Mouse (Mus musculus): ENCODE data around the gene Smg9. TPM values are rescaled to one million over a fixed set of nuclear protein-coding genes. Genes with fewer than 3 reads are reported as not detected.

The Smg9 gene
- total RNA-seq, 1 experiment from 2014 or later = 15.6 TPM

DNA sequence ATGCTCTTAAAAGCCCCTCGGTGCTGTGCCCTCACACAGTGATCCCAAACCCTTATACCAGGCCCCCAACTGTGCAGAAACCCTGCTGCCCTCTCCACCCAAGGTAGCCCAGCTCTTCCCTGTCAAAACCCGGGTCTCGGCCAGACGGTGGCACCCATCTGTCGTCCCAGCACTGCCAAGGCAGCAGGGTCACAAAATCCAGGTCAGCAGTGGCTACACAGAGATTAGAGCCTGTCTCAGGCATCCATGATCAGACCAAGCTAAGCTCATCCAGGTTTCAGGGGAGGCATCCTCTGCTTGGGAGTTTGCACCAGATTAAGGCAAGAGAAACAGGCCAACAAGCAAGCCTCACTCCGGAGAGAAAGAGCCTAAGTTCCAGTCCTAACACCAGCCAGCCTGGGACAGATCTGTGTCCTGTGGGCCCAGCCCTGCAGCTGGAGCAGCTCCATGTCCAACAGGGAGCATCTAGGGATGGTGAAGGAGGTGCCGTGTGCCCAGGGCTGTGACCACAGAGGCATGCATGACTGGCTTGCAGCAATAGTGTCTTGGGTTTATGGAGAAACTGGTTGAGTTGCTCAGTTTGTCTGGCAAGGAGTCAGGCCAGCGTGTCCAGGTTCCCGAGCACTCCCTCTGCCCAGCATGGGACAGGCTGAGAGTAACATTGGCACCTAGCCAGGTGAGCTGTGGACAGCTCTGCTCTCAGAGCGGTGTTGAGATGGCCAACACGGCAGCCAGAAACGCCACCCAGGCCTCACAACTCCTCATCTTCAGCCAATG lies 24.7 kb downstream of the Smg9 start:
- ATAC-seq (replicated peaks in 1 of 2; ENCODE audit: insufficient read depth in 1 of 2, low FRiP score in 2 of 2, low TSS enrichment in 1 of 2, low read depth in 1 of 2, poor library complexity in 2 of 2, severe bottlenecking in 2 of 2) = no peak

DNA sequence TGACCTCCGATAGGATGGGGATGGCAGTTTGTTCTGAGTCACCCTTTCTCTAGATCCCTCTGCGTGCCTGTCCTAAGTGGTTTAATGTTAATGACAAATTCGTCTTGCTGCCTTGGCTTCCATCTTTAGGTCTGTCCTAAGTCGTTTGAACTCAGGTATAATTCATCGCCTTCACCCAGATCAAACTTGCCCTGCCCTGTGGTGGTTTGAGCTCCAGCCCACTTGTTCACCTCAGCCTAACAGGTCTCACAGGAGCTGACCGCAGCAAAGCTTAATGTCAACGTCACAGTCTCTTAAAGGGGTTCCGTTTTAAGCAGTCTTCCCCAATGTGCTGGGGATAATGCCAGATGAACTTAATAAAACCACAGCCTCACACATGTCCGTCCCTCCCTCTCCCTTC lies 26.5 kb downstream of the Smg9 start:
- no peak for ATAC-seq (replicated peaks in 1 of 2; ENCODE audit: insufficient read depth in 1 of 2, low FRiP score in 2 of 2, low TSS enrichment in 1 of 2, low read depth in 1 of 2, poor library complexity in 2 of 2, severe bottlenecking in 2 of 2)

DNA sequence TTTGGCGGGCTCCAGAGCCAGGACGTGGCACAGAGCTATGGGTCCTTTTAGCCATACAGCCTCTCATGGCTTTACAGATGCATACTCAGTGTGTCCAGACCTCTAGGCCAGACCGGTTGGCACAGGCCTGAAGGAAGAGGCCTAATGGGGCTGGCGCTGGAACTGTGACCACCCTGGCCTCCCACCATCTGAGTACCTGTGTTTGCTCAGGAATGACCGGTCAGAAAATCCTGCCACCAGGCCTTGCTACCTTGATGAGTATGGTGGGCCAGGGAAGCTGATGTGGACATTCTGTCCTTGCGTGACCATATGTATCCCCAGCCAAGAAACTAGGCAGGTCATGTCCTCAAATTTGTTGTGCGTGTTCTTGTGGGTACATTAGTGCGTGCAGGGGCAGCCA lies 27.7 kb downstream of the Smg9 start:
- no peak for ATAC-seq (replicated peaks in 1 of 2; ENCODE audit: insufficient read depth in 1 of 2, low FRiP score in 2 of 2, low TSS enrichment in 1 of 2, low read depth in 1 of 2, poor library complexity in 2 of 2, severe bottlenecking in 2 of 2)

DNA sequence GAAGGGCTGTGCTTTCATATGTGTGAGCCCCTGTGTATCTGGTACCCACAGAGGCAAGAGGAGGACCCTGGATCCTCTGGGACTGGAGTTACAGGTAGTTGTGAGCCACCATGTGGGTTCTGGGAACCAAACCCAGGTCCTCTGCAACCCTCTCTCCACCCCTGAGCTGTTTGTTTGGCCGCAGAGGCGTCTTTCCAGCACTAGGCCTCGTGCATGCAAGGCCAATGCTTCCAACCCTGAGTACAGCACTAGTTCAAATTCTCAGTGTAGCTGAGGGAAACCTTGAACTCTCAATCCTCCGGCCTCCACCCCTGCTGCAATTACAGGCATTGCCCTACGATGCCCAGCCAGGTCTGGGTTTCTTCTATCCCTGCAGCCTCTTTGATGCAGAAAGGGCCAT lies 29.3 kb downstream of the Smg9 start:
- no peak for ATAC-seq (replicated peaks in 1 of 2; ENCODE audit: insufficient read depth in 1 of 2, low FRiP score in 2 of 2, low TSS enrichment in 1 of 2, low read depth in 1 of 2, poor library complexity in 2 of 2, severe bottlenecking in 2 of 2)

DNA sequence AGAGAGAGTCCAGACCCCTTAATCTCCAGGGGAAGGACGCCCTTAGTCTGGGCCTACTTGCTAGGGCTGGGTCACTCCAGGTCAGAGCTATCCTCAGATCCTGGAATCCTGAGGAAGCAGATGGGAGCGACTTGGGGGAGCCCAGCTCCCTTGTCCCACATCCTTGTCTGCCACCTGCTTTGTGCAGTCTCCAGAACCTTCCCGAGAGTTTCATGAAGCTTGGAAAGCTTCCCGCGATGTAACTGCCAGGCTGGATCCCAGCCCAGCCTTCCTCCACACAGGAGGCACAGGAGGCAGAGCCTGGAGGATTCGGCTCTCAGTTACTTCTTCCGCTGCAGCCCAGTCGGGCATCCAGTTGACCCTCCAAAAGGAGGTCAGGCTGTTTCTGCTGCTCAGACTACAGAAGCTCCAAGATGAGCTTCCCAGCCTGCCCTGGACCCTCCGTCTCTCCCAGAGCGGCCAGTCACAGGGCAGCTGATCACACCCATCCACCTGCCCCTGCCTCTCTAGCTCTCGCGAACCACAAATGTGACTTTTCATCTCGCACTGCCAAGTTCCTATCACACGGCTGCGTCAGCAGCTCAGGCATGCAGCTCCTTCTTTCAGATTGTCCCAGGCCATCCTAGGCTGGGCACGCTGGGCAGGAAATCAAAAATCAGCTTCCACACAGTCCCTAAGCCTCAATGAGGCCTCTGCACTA lies 30.1 kb downstream of the Smg9 start:
- no peak for ATAC-seq (replicated peaks in 1 of 2; ENCODE audit: insufficient read depth in 1 of 2, low FRiP score in 2 of 2, low TSS enrichment in 1 of 2, low read depth in 1 of 2, poor library complexity in 2 of 2, severe bottlenecking in 2 of 2)

DNA sequence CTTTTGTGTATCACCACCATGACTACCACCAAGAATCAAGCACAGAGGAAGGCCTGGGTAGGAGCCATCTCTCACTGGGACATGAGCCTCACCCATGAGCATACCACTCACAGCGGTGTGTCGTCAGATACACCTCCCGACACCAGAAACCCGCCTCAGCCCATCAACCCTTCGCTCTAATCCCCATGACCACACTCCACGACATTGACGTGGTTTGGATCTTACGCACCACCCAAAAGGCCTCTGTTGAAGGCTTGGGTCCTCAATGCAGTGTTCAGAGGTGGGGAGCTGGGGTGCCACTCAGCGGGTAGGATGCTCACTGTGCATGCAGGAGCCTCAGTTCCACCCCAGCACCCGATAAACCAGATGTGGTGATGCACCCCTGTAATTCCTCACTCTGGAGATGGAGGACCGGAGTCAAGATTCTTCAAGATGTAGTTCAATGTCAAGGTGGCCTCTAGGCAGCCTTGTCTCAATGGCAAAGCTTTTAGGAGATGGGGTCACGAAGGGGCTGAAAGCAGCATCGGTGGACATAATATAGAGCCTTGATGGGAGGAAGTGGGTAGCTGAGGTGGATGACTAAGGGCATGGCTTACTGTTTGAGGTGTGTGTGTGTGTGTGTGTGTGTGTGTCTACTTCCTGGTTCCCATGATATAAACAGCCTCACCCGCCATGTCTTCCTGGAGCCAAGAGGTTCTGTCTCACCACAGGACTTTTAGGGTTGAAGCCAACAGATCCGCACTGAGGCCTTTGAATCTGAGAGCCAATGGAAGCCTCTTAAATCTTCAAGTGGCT lies 31.3 kb downstream of the Smg9 start:
- peak; percentile 52 to 64; a peak in 2 of 4 replicates for ATAC-seq (replicated peaks in 1 of 2; ENCODE audit: insufficient read depth in 1 of 2, low FRiP score in 2 of 2, low TSS enrichment in 1 of 2, low read depth in 1 of 2, poor library complexity in 2 of 2, severe bottlenecking in 2 of 2)

DNA sequence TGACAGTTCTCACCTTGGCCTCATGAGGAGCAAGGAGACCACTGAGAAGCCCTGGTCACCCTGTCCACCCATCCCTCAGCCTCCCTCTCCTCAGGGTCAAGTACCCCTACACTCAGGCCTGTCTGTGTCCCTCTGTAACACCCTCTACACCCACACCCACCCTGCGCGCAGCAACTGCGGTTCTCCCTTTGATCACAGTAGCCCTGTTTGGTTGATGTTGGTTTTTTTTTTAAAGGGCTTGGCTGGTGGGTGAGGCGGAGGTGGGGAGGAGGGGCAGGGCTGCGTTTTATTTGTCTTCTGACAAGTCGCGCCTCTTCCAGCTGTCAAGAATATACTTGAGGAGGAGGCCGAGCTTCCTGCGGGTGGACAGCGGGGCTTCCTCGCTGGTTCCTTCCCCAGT lies 32.3 kb downstream of the Smg9 start:
- ATAC-seq (replicated peaks in 1 of 2; ENCODE audit: insufficient read depth in 1 of 2, low FRiP score in 2 of 2, low TSS enrichment in 1 of 2, low read depth in 1 of 2, poor library complexity in 2 of 2, severe bottlenecking in 2 of 2) = no peak

DNA sequence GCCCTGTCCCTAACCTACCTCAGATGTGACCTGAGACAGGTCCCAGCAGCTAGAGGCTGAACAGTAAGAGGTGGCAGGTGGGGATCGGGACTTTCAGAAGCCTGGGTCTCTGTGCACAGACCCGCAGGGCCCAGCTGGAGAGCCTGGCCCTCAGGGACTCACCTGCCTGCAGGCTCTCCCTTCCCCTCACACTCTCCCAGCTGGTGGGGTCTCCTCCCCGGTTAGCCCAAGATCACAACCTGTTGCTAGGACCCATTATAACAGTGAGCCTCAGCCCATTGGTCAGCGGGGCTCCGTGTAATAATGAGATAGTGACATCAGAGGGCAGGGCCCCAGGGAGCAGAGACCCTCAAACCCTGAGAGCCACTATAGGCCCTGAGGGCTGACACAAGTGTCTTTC lies 35.9 kb downstream of the Smg9 start:
- ATAC-seq (replicated peaks in 1 of 2; ENCODE audit: insufficient read depth in 1 of 2, low FRiP score in 2 of 2, low TSS enrichment in 1 of 2, low read depth in 1 of 2, poor library complexity in 2 of 2, severe bottlenecking in 2 of 2) = no peak

DNA sequence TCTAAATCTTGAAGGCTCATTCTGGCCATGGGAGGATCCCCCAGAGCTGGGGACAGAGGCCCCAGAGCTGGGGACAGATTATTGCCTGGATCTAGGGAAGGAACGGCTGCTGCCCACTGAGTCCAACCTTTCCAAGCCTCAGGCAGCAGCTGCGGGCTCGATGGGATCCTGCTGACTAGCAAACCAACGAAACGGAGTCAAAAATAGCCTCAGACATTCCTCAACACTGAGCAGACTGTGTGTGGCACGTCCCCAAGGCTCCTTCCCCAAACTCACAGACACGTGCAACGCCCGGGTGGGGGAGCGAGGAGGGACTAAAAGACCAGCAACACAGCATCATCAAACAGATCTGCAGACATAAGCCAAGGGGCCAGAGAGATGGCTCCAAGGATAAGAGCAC lies 38.6 kb downstream of the Smg9 start:
- ATAC-seq (replicated peaks in 1 of 2; ENCODE audit: insufficient read depth in 1 of 2, low FRiP score in 2 of 2, low TSS enrichment in 1 of 2, low read depth in 1 of 2, poor library complexity in 2 of 2, severe bottlenecking in 2 of 2) = no peak

DNA sequence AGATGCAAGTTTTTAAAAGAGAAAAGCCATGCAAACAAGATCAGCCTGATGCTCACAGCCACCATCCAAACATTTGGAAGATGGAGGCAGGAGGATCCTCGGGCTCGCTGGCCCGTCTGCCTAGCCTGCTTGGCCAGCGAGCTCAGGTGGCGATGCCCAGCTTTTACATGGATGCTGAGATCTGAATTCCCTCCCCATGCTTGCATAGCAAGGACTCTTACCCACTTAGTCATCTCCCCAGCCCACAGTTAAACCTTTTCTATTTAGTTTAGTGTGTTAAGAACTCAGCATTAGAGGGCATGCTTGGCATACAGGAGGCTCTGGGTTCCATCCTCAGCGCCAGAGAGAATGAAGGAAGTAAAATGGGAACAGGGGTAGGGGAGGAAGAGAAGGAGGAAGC lies 39.8 kb downstream of the Smg9 start:
- no peak for ATAC-seq (replicated peaks in 1 of 2; ENCODE audit: insufficient read depth in 1 of 2, low FRiP score in 2 of 2, low TSS enrichment in 1 of 2, low read depth in 1 of 2, poor library complexity in 2 of 2, severe bottlenecking in 2 of 2)

DNA sequence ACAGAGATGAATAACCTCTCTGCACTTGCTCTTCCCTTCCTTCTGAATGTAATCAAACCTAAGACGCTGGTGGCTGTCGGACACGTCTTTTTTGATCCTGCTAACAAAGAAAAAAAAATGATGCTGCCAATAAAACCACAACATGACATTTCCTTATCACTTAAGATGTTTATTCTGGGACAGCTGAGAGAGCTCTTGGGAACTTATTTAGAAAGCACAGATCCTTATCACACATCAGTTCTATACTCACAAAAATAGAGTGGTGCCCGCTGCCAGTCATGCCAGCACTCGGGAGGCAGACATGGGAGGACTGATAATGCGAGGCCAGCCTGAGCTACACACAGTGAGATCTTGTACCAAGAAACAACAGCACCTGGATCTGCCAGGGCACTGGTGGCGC lies 40.5 kb downstream of the Smg9 start:
- ATAC-seq (replicated peaks in 1 of 2; ENCODE audit: insufficient read depth in 1 of 2, low FRiP score in 2 of 2, low TSS enrichment in 1 of 2, low read depth in 1 of 2, poor library complexity in 2 of 2, severe bottlenecking in 2 of 2) = no peak

DNA sequence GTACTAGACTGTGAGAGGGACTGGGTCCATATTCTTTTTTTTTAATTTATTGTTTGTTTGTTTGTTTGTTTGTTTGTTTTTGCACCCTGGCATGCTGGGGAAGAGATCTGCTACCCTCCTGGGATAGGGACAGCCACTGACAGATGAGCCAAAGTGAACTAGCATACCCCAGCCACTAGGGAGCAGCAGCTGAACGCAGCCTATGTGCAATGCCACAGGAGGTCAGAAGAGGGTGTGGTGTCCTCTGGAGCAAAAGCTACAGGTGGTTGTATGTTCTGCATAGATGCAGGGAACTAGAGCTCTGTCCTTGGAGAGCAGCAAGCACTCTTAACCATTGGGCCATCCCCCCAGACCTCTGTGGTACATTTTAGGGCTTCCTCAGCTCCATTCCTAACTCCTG lies 42.4 kb downstream of the Smg9 start:
- ATAC-seq (replicated peaks in 1 of 2; ENCODE audit: insufficient read depth in 1 of 2, low FRiP score in 2 of 2, low TSS enrichment in 1 of 2, low read depth in 1 of 2, poor library complexity in 2 of 2, severe bottlenecking in 2 of 2) = peak; percentile 93 to 94

DNA sequence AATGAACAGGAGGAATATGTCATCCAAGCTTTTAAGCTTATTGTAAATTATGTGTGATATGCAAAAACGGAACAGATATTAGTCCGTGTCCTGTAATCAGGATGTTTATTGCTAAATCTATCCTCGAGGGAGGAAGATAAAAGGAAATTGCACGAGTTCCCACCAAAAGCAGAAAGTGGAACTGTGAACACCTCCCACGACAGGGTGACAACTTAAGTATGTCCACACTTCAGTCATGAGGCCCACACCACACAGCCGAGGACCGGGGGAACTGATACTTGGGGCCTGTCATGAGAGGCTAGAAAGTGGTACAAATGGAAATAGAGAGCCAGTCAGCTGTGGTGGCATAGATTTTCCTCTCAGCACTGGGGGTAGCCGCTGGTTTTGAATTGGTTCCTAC lies 42.9 kb downstream of the Smg9 start:
- peak in 1 of 2 experiments; percentile 63; a peak in 2 of 4 replicates for ATAC-seq (replicated peaks in 1 of 2; ENCODE audit: insufficient read depth in 1 of 2, low FRiP score in 2 of 2, low TSS enrichment in 1 of 2, low read depth in 1 of 2, poor library complexity in 2 of 2, severe bottlenecking in 2 of 2)

DNA sequence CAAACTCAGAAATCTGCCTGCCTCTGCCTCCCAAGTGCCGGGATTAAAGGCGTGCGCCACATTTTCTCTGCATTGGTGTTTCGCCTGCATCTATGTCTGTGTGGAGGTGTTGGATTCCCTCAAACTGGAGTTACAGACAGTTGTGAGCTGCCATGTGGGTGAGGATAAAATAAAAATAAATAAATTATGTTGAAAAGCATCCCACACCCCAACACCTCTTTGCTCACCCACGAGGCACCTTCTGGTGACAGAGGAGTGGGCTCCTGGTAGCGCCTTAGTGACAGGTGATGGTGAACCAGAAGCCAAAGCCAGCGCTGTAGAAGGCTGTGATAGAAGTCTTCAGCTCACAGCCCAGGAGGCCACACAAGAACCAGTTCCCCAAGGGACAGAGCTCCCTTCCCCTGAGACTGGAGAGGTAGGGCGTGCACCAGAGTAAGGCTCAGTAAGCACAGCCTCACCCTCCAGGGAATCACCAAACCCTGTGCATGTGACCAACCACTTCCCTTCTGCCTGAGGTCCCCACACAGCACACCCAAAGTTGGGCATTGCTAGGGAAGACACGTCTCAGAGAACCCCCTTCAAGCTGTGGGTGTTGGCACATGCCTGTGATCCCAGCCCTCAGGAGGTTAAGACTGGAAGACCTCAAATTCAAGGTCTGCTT lies 46.0 kb downstream of the Smg9 start:
- peak; percentile 31 to 48; a peak in 3 of 4 replicates for ATAC-seq (replicated peaks in 1 of 2; ENCODE audit: insufficient read depth in 1 of 2, low FRiP score in 2 of 2, low TSS enrichment in 1 of 2, low read depth in 1 of 2, poor library complexity in 2 of 2, severe bottlenecking in 2 of 2)

DNA sequence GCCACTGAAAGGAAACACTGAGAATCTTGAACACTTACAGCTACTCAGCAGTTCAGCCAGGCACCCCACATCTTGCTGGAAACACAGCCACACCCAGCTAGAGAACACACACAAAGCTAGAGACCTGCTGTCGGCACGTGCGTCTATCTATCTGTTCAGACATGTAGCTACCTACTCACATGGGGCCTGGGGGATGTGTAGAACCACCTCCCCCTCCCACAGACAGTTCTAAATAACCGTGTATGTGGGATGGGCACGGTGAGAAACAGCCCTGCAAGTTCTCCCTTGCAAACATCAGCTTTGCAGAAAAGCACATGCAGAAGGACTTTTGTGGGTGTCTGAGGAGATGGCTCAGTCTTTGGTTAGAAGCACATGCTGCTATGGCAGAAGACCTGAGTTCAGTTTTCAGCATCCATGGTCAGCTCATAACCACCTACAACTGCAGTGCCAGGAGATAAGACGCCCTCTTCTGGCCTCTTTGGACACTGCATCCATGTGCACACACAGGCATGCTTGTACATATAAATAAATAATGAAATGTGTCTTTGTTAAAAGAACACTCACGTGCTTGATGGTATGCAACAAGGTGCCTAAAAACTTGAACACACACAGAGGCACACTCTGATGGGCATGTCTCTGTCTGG lies 47.4 kb downstream of the Smg9 start:
- ATAC-seq (replicated peaks in 1 of 2; ENCODE audit: insufficient read depth in 1 of 2, low FRiP score in 2 of 2, low TSS enrichment in 1 of 2, low read depth in 1 of 2, poor library complexity in 2 of 2, severe bottlenecking in 2 of 2) = no peak

DNA sequence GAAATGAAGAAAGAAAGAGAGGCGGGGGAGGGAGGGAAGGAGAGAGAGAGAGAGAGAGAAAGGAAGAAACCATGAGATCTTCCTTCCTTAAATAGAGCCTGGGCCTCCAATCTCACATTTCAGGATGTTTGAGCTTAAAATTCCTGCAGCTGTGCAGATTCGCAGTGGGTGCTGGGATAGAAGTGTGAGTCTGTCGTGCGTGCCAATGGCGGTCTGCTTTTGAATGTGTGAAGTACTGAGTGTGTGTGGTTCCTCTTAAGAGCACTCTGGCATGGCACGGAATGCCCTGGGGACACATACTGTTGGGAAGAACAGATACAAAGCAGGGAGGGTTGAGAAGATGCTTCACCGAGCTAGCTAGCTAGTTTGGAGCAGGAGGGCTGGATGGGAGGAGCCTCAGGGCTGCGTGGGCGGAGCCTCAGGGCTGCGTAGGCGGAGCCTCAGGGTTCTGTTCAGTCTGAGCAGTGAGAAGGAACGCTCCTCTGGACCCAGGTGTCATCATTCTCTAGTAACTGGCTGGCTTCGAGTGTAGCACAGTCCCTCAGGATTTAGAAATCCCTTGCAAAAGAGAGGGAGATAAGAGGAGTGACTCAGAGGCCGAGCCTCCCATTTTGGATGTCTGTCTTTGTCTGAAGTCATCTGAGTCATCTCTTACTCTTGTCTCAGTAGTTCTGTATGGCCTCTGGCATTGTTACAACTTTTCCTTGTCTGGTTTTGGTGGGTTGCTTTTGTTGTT lies 49.5 kb downstream of the Smg9 start:
- ATAC-seq (replicated peaks in 1 of 2; ENCODE audit: insufficient read depth in 1 of 2, low FRiP score in 2 of 2, low TSS enrichment in 1 of 2, low read depth in 1 of 2, poor library complexity in 2 of 2, severe bottlenecking in 2 of 2) = peak in 1 of 2 experiments; percentile 17; a peak in 1 of 4 replicates

DNA sequence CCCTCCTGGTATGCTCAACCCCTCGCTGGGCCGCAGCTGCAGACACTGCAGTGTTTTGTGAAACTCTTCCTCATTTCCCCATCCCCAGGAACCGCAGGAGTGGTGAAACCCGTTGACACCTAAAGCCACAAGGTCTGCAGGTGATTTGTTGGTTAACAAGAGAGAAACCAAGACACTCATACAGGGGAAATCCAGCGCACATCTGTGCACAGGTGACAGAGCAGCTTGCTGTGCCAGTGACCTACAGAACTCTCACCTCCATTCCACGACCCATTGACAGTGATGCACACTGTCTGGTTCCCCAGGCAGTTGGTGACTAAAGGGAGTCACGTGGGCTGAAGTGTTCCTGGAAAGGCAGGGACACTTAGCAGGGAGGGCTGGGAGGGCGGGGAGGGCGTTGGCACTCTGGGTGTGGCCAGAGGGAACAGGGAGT lies 51.2 kb downstream of the Smg9 start:
- ATAC-seq (replicated peaks in 1 of 2; ENCODE audit: insufficient read depth in 1 of 2, low FRiP score in 2 of 2, low TSS enrichment in 1 of 2, low read depth in 1 of 2, poor library complexity in 2 of 2, severe bottlenecking in 2 of 2) = peak; percentile 56 to 64

Data from hematopoietic stem cell, adult 5-6 weeks (primary cell).